Mouse (Mus musculus): ENCODE results near the gene Ccdc162. TPM values are rescaled to one million over a fixed set of nuclear protein-coding genes. Genes with fewer than 3 reads are reported as not detected.

Ccdc162 gene
- polyA plus RNA-seq, 1 experiment from 2014 or later: 0.90 TPM

DNA sequence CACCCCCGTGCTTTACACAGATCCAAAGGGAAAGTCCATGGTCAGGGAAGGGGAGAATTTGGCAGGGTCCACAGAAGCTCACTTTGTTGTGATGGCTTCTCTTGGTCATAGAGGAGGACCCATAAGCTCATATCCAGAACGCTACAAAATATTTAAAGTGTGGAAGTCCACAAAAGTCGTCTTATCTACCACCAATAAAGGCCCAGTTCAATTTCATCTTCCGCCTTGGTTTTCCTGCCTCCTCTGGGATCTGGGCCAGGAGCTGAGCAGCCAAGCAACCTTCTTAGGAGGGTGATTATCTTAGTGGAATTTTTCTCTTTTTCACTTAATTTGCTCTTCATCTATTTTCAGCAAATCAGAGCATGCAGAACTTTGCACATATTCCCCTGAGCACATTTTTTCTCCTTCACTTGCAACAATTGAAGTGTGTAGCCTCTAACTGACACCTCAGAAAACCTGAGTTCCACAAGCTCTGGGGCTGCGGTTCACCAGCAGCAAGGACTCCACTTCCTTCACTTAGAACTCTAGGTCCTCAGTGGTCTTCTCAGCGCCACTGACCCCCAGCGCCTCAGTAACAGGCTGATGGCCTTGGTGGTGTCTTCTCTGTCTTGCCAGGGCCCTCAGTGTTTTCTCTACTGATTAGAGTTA is 114.4 kb downstream of the Ccdc162 start:
- H3K27me3 ChIP-seq (ENCODE audit: control insufficient read depth, insufficient read depth, low read depth, low read length): no peaks in the 10 kb centered on the region
- no peaks in the 10 kb centered on the region for H3K36me3 ChIP-seq (ENCODE audit: control insufficient read depth, insufficient read depth, low read length)
- no peaks in the 10 kb centered on the region for H3K9me3 ChIP-seq (replicated peaks; ENCODE audit: control insufficient read depth, low read length, poor library complexity, severe bottlenecking)
- ATAC-seq: no peak
- WGBS: 85% methylated on average over 7 of the region's 7 CpGs
- H3K4me1 ChIP-seq (ENCODE audit: control insufficient read depth, insufficient read depth, low read length): no peaks in the 10 kb centered on the region
- no peak overlapping the region for H3K4me2 ChIP-seq (ENCODE audit: low read length)
- no peak overlapping the region for H3K4me3 ChIP-seq (ENCODE audit: low read depth, low read length)
- H3K27ac ChIP-seq (ENCODE audit: low read length): no peak overlapping the region
- no peak overlapping the region for H3K9ac ChIP-seq (ENCODE audit: low read depth, low read length)

DNA sequence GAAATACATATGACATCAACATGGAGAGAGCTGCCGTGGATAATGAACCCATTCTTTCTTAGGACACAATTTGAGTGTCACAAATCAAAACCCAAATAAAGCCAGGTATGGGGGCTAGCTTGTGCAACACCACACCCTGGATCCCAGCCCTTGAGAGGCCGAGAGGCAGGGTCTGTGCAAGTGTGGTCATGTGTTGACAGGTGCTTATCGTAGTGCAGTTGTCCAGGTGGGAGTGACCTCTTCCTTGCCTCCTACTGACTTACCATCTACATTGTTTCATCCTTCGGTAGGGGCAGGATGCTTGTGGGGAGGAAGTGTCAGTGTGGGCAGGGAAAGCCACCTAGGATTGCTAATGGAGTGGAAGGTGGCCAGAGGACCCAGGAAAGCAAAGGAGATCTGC is 115.1 kb downstream of the Ccdc162 start:
- no peaks in the 10 kb centered on the region for H3K27me3 ChIP-seq (ENCODE audit: control insufficient read depth, insufficient read depth, low read depth, low read length)
- no peaks in the 10 kb centered on the region for H3K9me3 ChIP-seq (replicated peaks; ENCODE audit: control insufficient read depth, low read length, poor library complexity, severe bottlenecking)
- H3K4me3 ChIP-seq (ENCODE audit: low read depth, low read length): no peak overlapping the region
- no peaks in the 10 kb centered on the region for H3K36me3 ChIP-seq (ENCODE audit: control insufficient read depth, insufficient read depth, low read length)
- H3K4me1 ChIP-seq (ENCODE audit: control insufficient read depth, insufficient read depth, low read length): no peaks in the 10 kb centered on the region
- no peak overlapping the region for H3K27ac ChIP-seq (ENCODE audit: low read length)
- 82% methylated on average over 4 of the region's 4 CpGs for WGBS
- ATAC-seq: no peak
- no peak overlapping the region for H3K4me2 ChIP-seq (ENCODE audit: low read length)
- no peak overlapping the region for H3K9ac ChIP-seq (ENCODE audit: low read depth, low read length)

DNA sequence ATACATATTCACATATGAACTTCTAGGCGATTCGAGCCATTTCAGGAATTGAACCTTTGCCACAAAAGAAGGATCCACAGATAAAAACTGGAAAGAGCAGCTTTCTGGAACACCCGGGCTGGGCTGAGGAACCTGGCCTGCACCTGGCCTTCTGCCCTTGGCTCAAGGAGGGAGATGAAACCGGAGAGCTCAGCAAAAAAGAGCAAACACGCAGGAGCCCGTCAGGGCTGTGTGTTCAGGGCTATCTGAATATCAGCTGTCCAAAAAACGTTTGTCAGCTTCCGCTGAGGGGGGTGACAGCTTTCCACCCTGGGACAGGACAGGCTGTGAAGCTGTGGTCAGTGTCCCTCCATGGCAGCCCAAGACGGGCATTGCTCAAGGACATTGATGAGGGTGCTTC is 117.4 kb downstream of the Ccdc162 start:
- Histone ChIP-seq H3K4me1 (ENCODE audit: control insufficient read depth, insufficient read depth, low read length) (no peaks in the 10 kb centered on the region), H3K9me3 (replicated peaks; ENCODE audit: control insufficient read depth, low read length, poor library complexity, severe bottlenecking) (no peaks in the 10 kb centered on the region), H3K27ac (ENCODE audit: low read length) (no peak overlapping the region), H3K4me3 (ENCODE audit: low read depth, low read length) (no peak overlapping the region), H3K27me3 (ENCODE audit: control insufficient read depth, insufficient read depth, low read depth, low read length) (no peaks in the 10 kb centered on the region), H3K36me3 (ENCODE audit: control insufficient read depth, insufficient read depth, low read length) (no peaks in the 10 kb centered on the region), H3K9ac (ENCODE audit: low read depth, low read length) (no peak overlapping the region), H3K4me2 (ENCODE audit: low read length) (no peak overlapping the region)
- 83% methylated on average over 9 of the region's 9 CpGs for WGBS
- ATAC-seq: no peak

DNA sequence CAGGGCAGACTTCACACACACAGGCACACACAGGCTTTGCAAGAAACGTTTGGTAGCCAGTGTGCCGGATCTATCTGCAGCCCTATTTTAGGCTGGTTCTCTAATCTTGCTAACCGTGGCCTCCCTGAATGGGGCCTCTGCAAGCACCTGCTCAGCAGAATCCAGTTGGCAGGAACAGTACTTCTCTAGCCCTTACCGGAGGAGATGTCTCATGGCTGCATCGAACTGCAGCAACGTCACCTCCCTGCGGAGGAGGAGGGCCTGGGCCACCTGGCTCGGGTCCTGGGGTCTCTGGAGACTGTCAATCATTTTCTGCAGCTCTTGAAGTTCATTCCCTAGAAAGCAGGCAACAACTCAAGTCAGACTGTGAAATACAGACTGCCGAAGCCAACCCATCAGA is 118.2 kb downstream of the Ccdc162 start:
- H3K27ac ChIP-seq (ENCODE audit: low read length): no peak overlapping the region
- no peaks in the 10 kb centered on the region for H3K27me3 ChIP-seq (ENCODE audit: control insufficient read depth, insufficient read depth, low read depth, low read length)
- no peak overlapping the region for H3K4me3 ChIP-seq (ENCODE audit: low read depth, low read length)
- H3K9me3 ChIP-seq (replicated peaks; ENCODE audit: control insufficient read depth, low read length, poor library complexity, severe bottlenecking): no peaks in the 10 kb centered on the region
- ATAC-seq: no peak
- 44% methylated on average over 9 of the region's 9 CpGs for WGBS
- H3K4me2 ChIP-seq (ENCODE audit: low read length): no peak overlapping the region
- no peaks in the 10 kb centered on the region for H3K4me1 ChIP-seq (ENCODE audit: control insufficient read depth, insufficient read depth, low read length)
- H3K36me3 ChIP-seq (ENCODE audit: control insufficient read depth, insufficient read depth, low read length): no peaks in the 10 kb centered on the region
- H3K9ac ChIP-seq (ENCODE audit: low read depth, low read length): no peak overlapping the region

DNA sequence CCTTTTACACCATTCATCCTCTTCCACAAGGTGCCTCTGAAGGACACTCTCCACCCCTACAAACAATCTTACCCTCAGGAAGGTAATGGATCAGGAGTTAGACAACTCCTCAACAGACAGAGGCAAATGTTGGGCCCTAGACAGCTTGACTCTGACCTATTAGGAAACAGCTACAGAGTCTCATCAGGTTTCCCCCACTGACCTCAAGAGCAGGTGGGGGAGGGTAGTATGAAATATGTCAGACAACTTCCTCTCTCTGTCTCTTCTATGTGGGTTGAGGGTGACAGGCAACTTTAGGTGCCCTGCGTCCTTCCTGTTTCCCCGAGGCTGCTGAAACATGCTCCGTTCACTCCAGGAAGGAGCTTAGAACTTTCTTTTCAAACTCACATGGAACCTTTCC is 120.9 kb downstream of the Ccdc162 start:
- Histone ChIP-seq H3K4me3 (ENCODE audit: low read depth, low read length) (no peak overlapping the region), H3K27me3 (ENCODE audit: control insufficient read depth, insufficient read depth, low read depth, low read length) (no peaks in the 10 kb centered on the region), H3K4me2 (ENCODE audit: low read length) (no peak overlapping the region), H3K9me3 (replicated peaks; ENCODE audit: control insufficient read depth, low read length, poor library complexity, severe bottlenecking) (no peaks in the 10 kb centered on the region), H3K27ac (ENCODE audit: low read length) (no peak overlapping the region), H3K4me1 (ENCODE audit: control insufficient read depth, insufficient read depth, low read length) (no peaks in the 10 kb centered on the region), H3K9ac (ENCODE audit: low read depth, low read length) (no peak overlapping the region), H3K36me3 (ENCODE audit: control insufficient read depth, insufficient read depth, low read length) (no peaks in the 10 kb centered on the region)
- ATAC-seq: no peak
- 97% methylated on average over 3 of the region's 3 CpGs for WGBS

DNA sequence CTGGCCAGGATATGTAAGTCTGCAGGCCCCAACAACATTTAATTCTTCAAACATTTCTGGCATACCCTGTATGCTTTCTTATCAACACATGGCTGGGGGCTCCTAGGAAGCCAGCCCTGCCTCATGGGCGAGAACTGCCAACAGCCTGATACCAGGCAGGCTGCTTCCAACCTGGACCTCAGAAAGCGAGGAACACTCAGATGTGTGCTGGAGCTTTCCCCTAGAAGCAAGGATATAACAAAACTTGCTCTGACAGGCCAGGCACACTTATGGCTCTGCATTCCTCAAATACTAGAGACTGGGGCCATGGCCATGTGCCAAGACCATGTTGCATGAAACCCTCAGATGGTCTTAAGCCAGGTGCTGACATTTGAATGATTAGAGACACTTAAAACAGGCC is 121.5 kb downstream of the Ccdc162 start:
- Histone ChIP-seq H3K9ac (ENCODE audit: low read depth, low read length) (no peak overlapping the region), H3K4me2 (ENCODE audit: low read length) (no peak overlapping the region), H3K4me1 (ENCODE audit: control insufficient read depth, insufficient read depth, low read length) (no peaks in the 10 kb centered on the region), H3K27ac (ENCODE audit: low read length) (no peak overlapping the region), H3K27me3 (ENCODE audit: control insufficient read depth, insufficient read depth, low read depth, low read length) (no peaks in the 10 kb centered on the region), H3K9me3 (replicated peaks; ENCODE audit: control insufficient read depth, low read length, poor library complexity, severe bottlenecking) (no peaks in the 10 kb centered on the region), H3K36me3 (ENCODE audit: control insufficient read depth, insufficient read depth, low read length) (no peaks in the 10 kb centered on the region), H3K4me3 (ENCODE audit: low read depth, low read length) (no peak overlapping the region)
- no peak for ATAC-seq
- 79% methylated on average over 2 of the region's 2 CpGs for WGBS

DNA sequence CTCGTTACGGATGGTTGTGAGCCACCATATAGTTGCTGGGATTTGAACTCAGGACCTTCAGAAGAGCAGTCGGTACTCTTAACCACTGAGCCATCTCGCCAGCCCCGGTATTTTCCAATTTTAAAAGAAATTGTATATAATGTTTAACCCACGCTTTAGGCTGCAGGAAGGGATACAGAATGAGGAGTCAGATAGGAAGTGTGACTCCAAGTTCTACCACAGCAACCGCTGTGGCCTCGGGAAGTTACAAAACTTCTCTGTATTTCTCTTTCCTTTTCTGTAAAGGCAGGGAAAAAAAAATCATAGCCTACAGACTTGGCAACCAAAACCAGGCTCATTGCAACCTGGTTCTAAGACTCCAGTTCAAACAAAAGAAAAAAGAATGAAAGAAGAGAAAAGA is 122.0 kb downstream of the Ccdc162 start:
- Histone ChIP-seq H3K27ac (ENCODE audit: low read length) (no peak overlapping the region), H3K4me3 (ENCODE audit: low read depth, low read length) (no peak overlapping the region), H3K4me1 (ENCODE audit: control insufficient read depth, insufficient read depth, low read length) (no peaks in the 10 kb centered on the region), H3K36me3 (ENCODE audit: control insufficient read depth, insufficient read depth, low read length) (no peaks in the 10 kb centered on the region), H3K27me3 (ENCODE audit: control insufficient read depth, insufficient read depth, low read depth, low read length) (no peaks in the 10 kb centered on the region), H3K4me2 (ENCODE audit: low read length) (no peak overlapping the region), H3K9ac (ENCODE audit: low read depth, low read length) (no peak overlapping the region), H3K9me3 (replicated peaks; ENCODE audit: control insufficient read depth, low read length, poor library complexity, severe bottlenecking) (no peaks in the 10 kb centered on the region)
- ATAC-seq: no peak
- 91% methylated on average over 8 of the region's 8 CpGs for WGBS

DNA sequence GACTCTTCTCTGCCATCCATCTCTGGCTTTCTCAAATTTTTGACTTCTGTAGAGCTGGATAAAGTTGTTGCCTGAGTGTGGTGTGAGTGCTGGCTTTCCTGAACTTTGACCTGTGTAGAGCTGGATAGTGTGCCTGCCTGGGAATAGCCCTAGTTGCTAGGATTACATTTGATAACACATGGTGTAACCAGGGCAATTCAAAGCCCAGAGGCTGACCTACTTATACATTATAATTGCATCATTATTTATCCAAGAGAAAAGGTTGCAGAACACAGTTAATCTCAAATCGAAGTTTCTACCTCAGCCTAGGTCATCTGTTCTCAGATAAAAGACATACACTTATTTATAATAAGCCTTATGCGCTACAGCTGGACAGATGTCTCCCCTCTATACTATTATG is 127.8 kb downstream of the Ccdc162 start:
- 91% methylated on average over 2 of the region's 2 CpGs for WGBS
- H3K9ac ChIP-seq (ENCODE audit: low read depth, low read length): no peak overlapping the region
- no peak overlapping the region for H3K4me3 ChIP-seq (ENCODE audit: low read depth, low read length)
- no peaks in the 10 kb centered on the region for H3K36me3 ChIP-seq (ENCODE audit: control insufficient read depth, insufficient read depth, low read length)
- ATAC-seq: no peak
- H3K4me2 ChIP-seq (ENCODE audit: low read length): no peak overlapping the region
- H3K9me3 ChIP-seq (replicated peaks; ENCODE audit: control insufficient read depth, low read length, poor library complexity, severe bottlenecking): no peaks in the 10 kb centered on the region
- no peaks in the 10 kb centered on the region for H3K27me3 ChIP-seq (ENCODE audit: control insufficient read depth, insufficient read depth, low read depth, low read length)
- no peak overlapping the region for H3K27ac ChIP-seq (ENCODE audit: low read length)
- no peaks in the 10 kb centered on the region for H3K4me1 ChIP-seq (ENCODE audit: control insufficient read depth, insufficient read depth, low read length)

DNA sequence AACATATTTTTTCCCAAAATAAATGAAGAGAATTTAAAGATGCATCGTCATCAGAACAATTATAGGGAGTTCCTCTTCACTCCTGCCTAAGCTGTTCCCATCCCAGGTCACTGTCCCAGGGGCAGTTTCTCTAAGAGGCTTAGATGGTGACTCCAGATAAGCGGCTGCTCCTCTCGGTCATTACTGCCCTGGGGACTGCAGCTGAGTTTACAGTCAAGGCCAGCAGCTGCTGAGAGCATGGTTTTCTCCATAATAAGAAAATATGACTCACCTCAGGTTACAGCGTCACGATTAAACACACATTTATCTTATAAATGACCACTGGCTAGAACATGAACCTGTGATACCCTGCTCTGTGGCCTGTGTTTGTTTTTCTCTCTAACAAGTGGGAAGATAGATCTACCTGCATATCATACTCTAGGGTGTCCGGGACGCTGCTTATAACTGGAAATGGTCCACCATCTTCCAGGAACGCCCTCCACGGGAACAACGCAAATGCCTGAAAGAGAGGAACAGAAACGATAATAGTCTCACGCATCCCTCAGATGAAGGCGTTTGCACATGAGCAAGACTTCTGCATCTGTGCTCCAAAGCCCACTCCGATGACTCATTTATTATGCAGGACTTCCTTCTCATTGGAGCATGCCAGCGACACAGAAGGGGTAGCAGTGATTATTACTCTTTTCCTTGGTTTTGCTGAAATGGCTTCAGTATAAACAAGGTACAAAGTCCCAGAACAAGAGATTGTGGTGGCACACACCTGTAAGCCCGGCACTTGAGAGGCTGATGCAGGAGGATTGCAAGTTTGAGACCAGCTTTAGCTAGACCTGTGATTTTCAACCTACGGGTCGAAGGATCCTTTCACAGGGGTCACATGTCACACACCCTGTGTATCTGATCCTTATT is 129.2 kb downstream of the Ccdc162 start:
- Histone ChIP-seq H3K9ac (ENCODE audit: low read depth, low read length) (no peak overlapping the region), H3K36me3 (ENCODE audit: control insufficient read depth, insufficient read depth, low read length) (no peaks in the 10 kb centered on the region), H3K4me2 (ENCODE audit: low read length) (no peak overlapping the region), H3K9me3 (replicated peaks; ENCODE audit: control insufficient read depth, low read length, poor library complexity, severe bottlenecking) (no peaks in the 10 kb centered on the region), H3K27me3 (ENCODE audit: control insufficient read depth, insufficient read depth, low read depth, low read length) (no peaks in the 10 kb centered on the region), H3K27ac (ENCODE audit: low read length) (no peak overlapping the region), H3K4me3 (ENCODE audit: low read depth, low read length) (no peak overlapping the region), H3K4me1 (ENCODE audit: control insufficient read depth, insufficient read depth, low read length) (no peaks in the 10 kb centered on the region)
- ATAC-seq: no peak
- WGBS: 87% methylated on average over 18 of the region's 18 CpGs

All from midbrain, embryonic 16.5 days (tissue).